Mouse (Mus musculus): ENCODE measurements at regions not wholly inside any gene's neighbourhood (a gene's known extent, or its start where the extent isn't known, plus 50 kb on each side); places are given as distances from the start of the nearest gene placed in this dataset.

- ATAC-seq (ENCODE audit: insufficient number of reproducible peaks, insufficient read depth, low FRiP score, low read depth): no peak
- Histone ChIP-seq H3K4me1 (ENCODE audit: control insufficient read depth, insufficient read depth, low read length) (no peaks in the 10 kb centered on the region), H3K9me3 (ENCODE audit: control insufficient read depth, low read depth, low read length) (no peaks in the 10 kb centered on the region), H3K27ac (ENCODE audit: low read length) (no peak overlapping the region), H3K4me2 (replicated peaks; ENCODE audit: low read depth, low read length) (no peak overlapping the region), H3K36me3 (ENCODE audit: control insufficient read depth, insufficient read depth, low read length) (no peaks in the 10 kb centered on the region), H3K9ac (replicated peaks; ENCODE audit: low read depth, low read length) (no peak overlapping the region), H3K27me3 (ENCODE audit: control insufficient read depth, insufficient read depth, low read length) (no peaks in the 10 kb centered on the region), H3K4me3 (ENCODE audit: low read depth, low read length) (no peak overlapping the region)
- 84% methylated on average over 4 of the region's 4 CpGs for WGBS
Observed at GRCm38 (mm10) chr1:107853001-107853400, 263.2 kb downstream of the Serpinb8 start.

GRCm38 (mm10) chr1:107897743-107898437 is 308.1 kb downstream of the Serpinb8 start:
- Histone ChIP-seq H3K27me3 (ENCODE audit: control insufficient read depth, insufficient read depth, low read length) (no peaks in the 10 kb centered on the region), H3K9me3 (ENCODE audit: control insufficient read depth, low read depth, low read length) (no peaks in the 10 kb centered on the region), H3K4me2 (replicated peaks; ENCODE audit: low read depth, low read length) (no peak overlapping the region), H3K27ac (ENCODE audit: low read length) (no peak overlapping the region), H3K4me1 (ENCODE audit: control insufficient read depth, insufficient read depth, low read length) (no peaks in the 10 kb centered on the region), H3K4me3 (ENCODE audit: low read depth, low read length) (no peak overlapping the region), H3K36me3 (ENCODE audit: control insufficient read depth, insufficient read depth, low read length) (no peaks in the 10 kb centered on the region), H3K9ac (replicated peaks; ENCODE audit: low read depth, low read length) (no peak overlapping the region)
- WGBS: 60% methylated on average over 3 of the region's 3 CpGs
- no peak for ATAC-seq (ENCODE audit: insufficient number of reproducible peaks, insufficient read depth, low FRiP score, low read depth)

GRCm38 (mm10) chr1:107899261-107899660 is 309.5 kb downstream of the Serpinb8 start:
- H3K4me2 ChIP-seq (replicated peaks; ENCODE audit: low read depth, low read length): no peak overlapping the region
- no peaks in the 10 kb centered on the region for H3K9me3 ChIP-seq (ENCODE audit: control insufficient read depth, low read depth, low read length)
- H3K27ac ChIP-seq (ENCODE audit: low read length): no peak overlapping the region
- no peak overlapping the region for H3K4me3 ChIP-seq (ENCODE audit: low read depth, low read length)
- ATAC-seq (ENCODE audit: insufficient number of reproducible peaks, insufficient read depth, low FRiP score, low read depth): no peak
- H3K4me1 ChIP-seq (ENCODE audit: control insufficient read depth, insufficient read depth, low read length): no peaks in the 10 kb centered on the region
- H3K9ac ChIP-seq (replicated peaks; ENCODE audit: low read depth, low read length): no peak overlapping the region
- H3K27me3 ChIP-seq (ENCODE audit: control insufficient read depth, insufficient read depth, low read length): no peaks in the 10 kb centered on the region
- 91% methylated on average over 4 of the region's 4 CpGs for WGBS
- no peaks in the 10 kb centered on the region for H3K36me3 ChIP-seq (ENCODE audit: control insufficient read depth, insufficient read depth, low read length)

- Histone ChIP-seq H3K27ac (ENCODE audit: low read length) (no peak overlapping the region), H3K9ac (replicated peaks; ENCODE audit: low read depth, low read length) (no peak overlapping the region), H3K4me3 (ENCODE audit: low read depth, low read length) (no peak overlapping the region), H3K36me3 (ENCODE audit: control insufficient read depth, insufficient read depth, low read length) (no peaks in the 10 kb centered on the region), H3K4me1 (ENCODE audit: control insufficient read depth, insufficient read depth, low read length) (no peaks in the 10 kb centered on the region), H3K9me3 (ENCODE audit: control insufficient read depth, low read depth, low read length) (no peaks in the 10 kb centered on the region), H3K27me3 (ENCODE audit: control insufficient read depth, insufficient read depth, low read length) (no peaks in the 10 kb centered on the region), H3K4me2 (replicated peaks; ENCODE audit: low read depth, low read length) (no peak overlapping the region)
- WGBS: 57% methylated on average over 2 of the region's 2 CpGs
- ATAC-seq (ENCODE audit: insufficient number of reproducible peaks, insufficient read depth, low FRiP score, low read depth): no peak
Observed at GRCm38 (mm10) chr1:107900449-107900848, 310.6 kb downstream of the Serpinb8 start.

DNA sequence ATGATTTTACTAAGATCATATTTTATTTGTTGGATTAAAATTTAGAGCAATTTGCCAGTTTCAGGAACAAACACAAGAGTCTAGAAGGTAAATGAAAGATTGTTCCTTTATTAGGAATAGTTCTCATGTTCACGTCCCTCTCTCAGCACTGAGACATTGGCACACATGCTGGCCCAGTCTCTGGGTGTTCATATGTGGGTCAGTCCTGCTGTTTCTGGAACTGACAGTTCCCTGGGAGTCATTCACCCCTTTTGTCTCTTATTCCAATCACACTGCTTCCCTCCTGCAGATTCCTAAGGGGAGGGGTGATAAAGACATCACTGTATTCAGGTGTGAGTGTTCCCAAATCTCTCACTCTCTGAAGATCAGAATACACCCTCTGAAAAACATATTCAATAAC is 311.1 kb downstream of the Serpinb8 start:
- no peaks in the 10 kb centered on the region for H3K4me1 ChIP-seq (ENCODE audit: control insufficient read depth, insufficient read depth, low read length)
- no peak overlapping the region for H3K4me2 ChIP-seq (replicated peaks; ENCODE audit: low read depth, low read length)
- H3K9ac ChIP-seq (replicated peaks; ENCODE audit: low read depth, low read length): no peak overlapping the region
- H3K36me3 ChIP-seq (ENCODE audit: control insufficient read depth, insufficient read depth, low read length): no peaks in the 10 kb centered on the region
- no peaks in the 10 kb centered on the region for H3K9me3 ChIP-seq (ENCODE audit: control insufficient read depth, low read depth, low read length)
- no peak overlapping the region for H3K27ac ChIP-seq (ENCODE audit: low read length)
- H3K27me3 ChIP-seq (ENCODE audit: control insufficient read depth, insufficient read depth, low read length): no peaks in the 10 kb centered on the region
- no peak for ATAC-seq (ENCODE audit: insufficient number of reproducible peaks, insufficient read depth, low FRiP score, low read depth)
- no peak overlapping the region for H3K4me3 ChIP-seq (ENCODE audit: low read depth, low read length)
- WGBS: 68% methylated on average over 1 of the region's 1 CpGs

GRCm38 (mm10) chr1:107908236-107909063 is 318.6 kb downstream of the Serpinb8 start:
- no peaks in the 10 kb centered on the region for H3K36me3 ChIP-seq (ENCODE audit: control insufficient read depth, insufficient read depth, low read length)
- WGBS: 59% methylated on average over 4 of the region's 4 CpGs
- no peak overlapping the region for H3K27ac ChIP-seq (ENCODE audit: low read length)
- no peak overlapping the region for H3K9ac ChIP-seq (replicated peaks; ENCODE audit: low read depth, low read length)
- ATAC-seq (ENCODE audit: insufficient number of reproducible peaks, insufficient read depth, low FRiP score, low read depth): no peak
- no peak overlapping the region for H3K4me3 ChIP-seq (ENCODE audit: low read depth, low read length)
- no peaks in the 10 kb centered on the region for H3K9me3 ChIP-seq (ENCODE audit: control insufficient read depth, low read depth, low read length)
- H3K4me1 ChIP-seq (ENCODE audit: control insufficient read depth, insufficient read depth, low read length): no peaks in the 10 kb centered on the region
- no peaks in the 10 kb centered on the region for H3K27me3 ChIP-seq (ENCODE audit: control insufficient read depth, insufficient read depth, low read length)
- H3K4me2 ChIP-seq (replicated peaks; ENCODE audit: low read depth, low read length): no peak overlapping the region

- no peaks in the 10 kb centered on the region for H3K27me3 ChIP-seq (ENCODE audit: control insufficient read depth, insufficient read depth, low read length)
- H3K4me2 ChIP-seq (replicated peaks; ENCODE audit: low read depth, low read length): no peak overlapping the region
- H3K9me3 ChIP-seq (ENCODE audit: control insufficient read depth, low read depth, low read length): no peaks in the 10 kb centered on the region
- 20% methylated on average over 7 of the region's 7 CpGs for WGBS
- H3K4me1 ChIP-seq (ENCODE audit: control insufficient read depth, insufficient read depth, low read length): no peaks in the 10 kb centered on the region
- no peak for ATAC-seq (ENCODE audit: insufficient number of reproducible peaks, insufficient read depth, low FRiP score, low read depth)
- no peaks in the 10 kb centered on the region for H3K36me3 ChIP-seq (ENCODE audit: control insufficient read depth, insufficient read depth, low read length)
- H3K4me3 ChIP-seq (ENCODE audit: low read depth, low read length): no peak overlapping the region
- H3K9ac ChIP-seq (replicated peaks; ENCODE audit: low read depth, low read length): no peak overlapping the region
- no peak overlapping the region for H3K27ac ChIP-seq (ENCODE audit: low read length)
Observed at GRCm38 (mm10) chr1:107914671-107915590, 325.1 kb downstream of the Serpinb8 start.

GRCm38 (mm10) chr1:107917037-107917436 is 327.2 kb downstream of the Serpinb8 start:
- Histone ChIP-seq H3K4me1 (ENCODE audit: control insufficient read depth, insufficient read depth, low read length) (no peaks in the 10 kb centered on the region), H3K27me3 (ENCODE audit: control insufficient read depth, insufficient read depth, low read length) (no peaks in the 10 kb centered on the region), H3K4me2 (replicated peaks; ENCODE audit: low read depth, low read length) (no peak overlapping the region), H3K9ac (replicated peaks; ENCODE audit: low read depth, low read length) (no peak overlapping the region), H3K36me3 (ENCODE audit: control insufficient read depth, insufficient read depth, low read length) (no peaks in the 10 kb centered on the region), H3K27ac (ENCODE audit: low read length) (no peak overlapping the region), H3K9me3 (ENCODE audit: control insufficient read depth, low read depth, low read length) (no peaks in the 10 kb centered on the region), H3K4me3 (ENCODE audit: low read depth, low read length) (no peak overlapping the region)
- no peak for ATAC-seq (ENCODE audit: insufficient number of reproducible peaks, insufficient read depth, low FRiP score, low read depth)
- whole genome bisulfite sequencing: 52% methylated on average over 5 of the region's 5 CpGs

All from stomach, embryonic 14.5 days (tissue).